Mouse (Mus musculus) stomach, postnatal 0 days (tissue): Measurements from ENCODE around the gene Bag6.

ENCODE experiments used
- CTCF ChIP-seq: IDR thresholded peaks from 2 replicates; pipeline ENCODE4 v1.5.1; 2016; ENCODE audit warnings: antibody characterized with exemption, low read depth, mild to moderate bottlenecking, moderate library complexity
- EP300 ChIP-seq: optimal IDR thresholded peaks from 2 replicates; pipeline ENCODE3; 2016; ENCODE audit warnings: antibody characterized with exemption

DNA sequence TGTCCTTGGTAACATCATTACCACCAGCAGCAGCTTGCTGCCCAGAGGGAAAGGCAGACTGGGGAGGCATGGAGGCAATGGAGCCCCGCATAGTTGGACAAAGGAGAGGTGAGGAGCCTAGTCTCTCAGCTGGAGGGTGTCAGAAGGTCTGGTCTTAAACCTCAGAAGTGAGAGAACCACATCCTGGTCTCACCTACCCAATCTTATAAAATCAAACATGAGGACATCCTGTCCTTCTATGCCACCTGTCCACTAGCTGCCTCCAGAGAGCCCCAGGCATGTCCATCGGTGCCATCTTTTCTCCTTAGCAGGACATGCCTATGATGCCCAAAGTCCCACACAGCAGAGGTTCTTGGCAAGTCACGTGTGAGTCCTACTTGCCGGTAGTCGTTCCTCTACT lies 45.1 kb downstream of the Bag6 start:
- TF ChIP-seq CTCF (no peak), EP300 (no peak)
